ENCODE assay signal across 35 mouse cellular contexts in the genomic region with DNA sequence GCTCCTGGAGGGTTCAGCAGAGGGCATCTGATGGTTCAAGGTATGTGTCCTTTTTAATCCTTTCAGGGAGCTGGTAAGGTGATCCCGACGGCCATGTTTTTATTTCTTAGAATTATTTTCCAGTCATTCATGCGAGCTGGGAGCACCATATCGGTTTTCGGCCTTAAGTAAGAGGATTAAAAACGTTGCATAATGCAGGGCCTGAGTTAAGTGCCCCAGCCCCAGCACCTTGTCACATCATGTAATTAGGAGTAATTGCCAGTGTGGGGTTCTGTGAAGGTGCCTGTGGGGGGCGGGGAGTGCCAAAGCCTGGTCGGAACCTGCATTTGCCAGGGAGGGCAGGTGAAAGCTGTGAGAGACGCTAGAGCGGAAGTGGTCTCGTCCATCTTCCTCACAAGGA.
"Had no signal": no experiment of that assay in that cellular context is flagged by ENCODE, and none has a peak within 500 bp of the region (broad histone marks: within the 10 kb centered on the region; RNA-seq: fewer than 3 reads in every experiment).

No protein-coding gene starts in this region.

- H3K9ac ChIP-seq: heart, embryonic 12.5 days; heart, embryonic 13.5 days; heart, embryonic 15.5 days; hindbrain, embryonic 12.5 days; hindbrain, embryonic 13.5 days; hindbrain, embryonic 14.5 days; hindbrain, embryonic 15.5 days; intestine, embryonic 15.5 days; kidney, embryonic 15.5 days had no signal

- H3K27ac ChIP-seq: heart, embryonic 13.5 days; heart, embryonic 15.5 days; hindbrain, embryonic 10.5 days; hindbrain, embryonic 12.5 days; hindbrain, embryonic 13.5 days; hindbrain, embryonic 14.5 days; hindbrain, embryonic 15.5 days; hindbrain, postnatal 0 days; intestine, embryonic 15.5 days; kidney, embryonic 15.5 days; kidney, postnatal 0 days; layer of hippocampus, adult 2 months; left cerebral cortex, adult 2 months had no signal

- H3K4me1 ChIP-seq: heart, embryonic 12.5 days; heart, embryonic 13.5 days; heart, embryonic 15.5 days; hindbrain, embryonic 12.5 days; hindbrain, embryonic 13.5 days; hindbrain, embryonic 15.5 days; intestine, embryonic 15.5 days; kidney, embryonic 15.5 days had no signal

- H3K36me3 ChIP-seq: heart, embryonic 12.5 days; heart, embryonic 13.5 days; heart, embryonic 15.5 days; hindbrain, embryonic 10.5 days; hindbrain, embryonic 12.5 days; hindbrain, embryonic 13.5 days; hindbrain, embryonic 15.5 days; intestine, embryonic 15.5 days; kidney, embryonic 15.5 days had no signal

- H3K9me3 ChIP-seq: heart, embryonic 12.5 days; heart, embryonic 13.5 days; heart, embryonic 15.5 days; hindbrain, embryonic 10.5 days; hindbrain, embryonic 12.5 days; hindbrain, embryonic 15.5 days; intestine, embryonic 15.5 days; kidney, embryonic 15.5 days had no signal

- ATAC-seq: hindbrain, embryonic 16.5 days; hindbrain, postnatal 0 days; inflammation-experienced regulatory T-cells, adult 6 months; intestine, embryonic 15.5 days; intestine, embryonic 16.5 days; intestine, postnatal 0 days had no signal

- H3K4me3 ChIP-seq: heart, embryonic 12.5 days; heart, embryonic 13.5 days; heart, embryonic 15.5 days; hindbrain, embryonic 10.5 days; hindbrain, embryonic 12.5 days; hindbrain, embryonic 13.5 days; hindbrain, embryonic 15.5 days; intestine, embryonic 15.5 days; kidney, embryonic 15.5 days; layer of hippocampus, adult 2 months; left cerebral cortex, adult 2 months had no signal

- DNase-seq: heart, postnatal 10 days; heart, postnatal 14 days; heart, postnatal 36 days; heart, postnatal 4 days; kidney, adult 11 months; kidney, adult 18-20 months; kidney, adult 2 months; kidney, adult 8-10 months; kidney, adult 9 months; kidney, postnatal 10 days; kidney, postnatal 14 days; kidney, postnatal 25 days; kidney, postnatal 36 days; kidney, postnatal 4 days; layer of hippocampus, adult 9-11 months; layer of hippocampus, postnatal 36 days had no signal

- H3K27me3 ChIP-seq: heart, embryonic 12.5 days; hindbrain, embryonic 12.5 days; hindbrain, embryonic 15.5 days; intestine, embryonic 15.5 days had no signal

- H3K4me2 ChIP-seq: heart, embryonic 11.5 days; heart, embryonic 12.5 days; heart, embryonic 13.5 days; heart, embryonic 15.5 days; hindbrain, embryonic 12.5 days; hindbrain, embryonic 13.5 days; hindbrain, embryonic 14.5 days; hindbrain, embryonic 15.5 days; intestine, embryonic 15.5 days; kidney, embryonic 15.5 days had no signal
